8 mouse cellular contexts compared by ENCODE assay signal in genomic region chr11:64956962-64957729, GRCm38 (mm10). TPM values are rescaled to one million over a fixed set of nuclear protein-coding genes. Genes with fewer than 3 reads are reported as not detected.
DNase-seq lines count a peak whose midpoint lies in the region; ATAC-seq and TF ChIP-seq lines count a peak whose summit lies in the region.
"Had no signal": no experiment of that assay in that cellular context is flagged by ENCODE, and none has a peak within 500 bp of the region (broad histone marks: within the 10 kb centered on the region; RNA-seq: fewer than 3 reads in every experiment).

No protein-coding gene starts in this region.

- no peak for TF ChIP-seq EP300 in heart, postnatal 0 days (IDR thresholded peaks at IDR 0.05; ENCODE audit: low read depth)

- peak; percentile 43; the same call in 1 of the 2 replicates for ATAC-seq in lung, embryonic 16.5 days (ENCODE audit: low read depth)
- ATAC-seq in heart, postnatal 0 days (ENCODE audit: insufficient read depth, low read depth): no peak

- no peak for TF ChIP-seq CTCF in heart, postnatal 0 days (IDR thresholded peaks at IDR 0.05; ENCODE audit: low read depth)

- no peaks in the 10 kb centered on the region for H3K9me3 ChIP-seq in lung, embryonic 16.5 days (ENCODE audit: control insufficient read depth, low read length)
- no peaks in the 10 kb centered on the region for H3K9me3 ChIP-seq in heart, postnatal 0 days (replicated peaks; ENCODE audit: control insufficient read depth, low read length)
- no peaks in the 10 kb centered on the region for H3K9me3 ChIP-seq in midbrain, embryonic 10.5 days (replicated peaks)

- H3K4me3 ChIP-seq in lung, embryonic 16.5 days (ENCODE audit: low read length): peak overlapping the region; percentile 27
- H3K4me3 ChIP-seq in heart, postnatal 0 days (ENCODE audit: low read depth, low read length): peak overlapping the region; percentile 33
- H3K4me3 ChIP-seq in midbrain, embryonic 10.5 days: peak overlapping the region; percentile 28

- no peaks in the 10 kb centered on the region for H3K36me3 ChIP-seq in lung, embryonic 16.5 days (ENCODE audit: control insufficient read depth, insufficient read depth, low read length)
- H3K36me3 ChIP-seq in heart, postnatal 0 days (replicated peaks; ENCODE audit: control insufficient read depth, insufficient read depth, low read length): no peaks in the 10 kb centered on the region
- no peaks in the 10 kb centered on the region for H3K36me3 ChIP-seq in midbrain, embryonic 10.5 days

- H3K9ac ChIP-seq in lung, embryonic 16.5 days (ENCODE audit: low read length): peak overlapping the region; percentile 34; the same call in 1 of the 2 replicates
- no peak overlapping the region for H3K9ac ChIP-seq in heart, postnatal 0 days (replicated peaks; ENCODE audit: low read depth, low read length)

- peaks cover 2% of the 10 kb centered on the region for H3K27me3 ChIP-seq in lung, embryonic 16.5 days (ENCODE audit: control insufficient read depth, insufficient read depth, low read depth, low read length)
- H3K27me3 ChIP-seq in heart, postnatal 0 days (ENCODE audit: control insufficient read depth, insufficient read depth, low read length): no peaks in the 10 kb centered on the region
- H3K27me3 ChIP-seq in midbrain, embryonic 10.5 days (ENCODE audit: low read depth, poor library complexity, severe bottlenecking): no peaks in the 10 kb centered on the region

- no peak for DNase-seq in lung, postnatal 4 days
- peak; percentile 45 for DNase-seq in heart, postnatal 0 days (ENCODE audit: low spot score)
- peak; percentile 30 for DNase-seq in midbrain, embryonic 10.5 days (ENCODE audit: low spot score)
- no peak for DNase-seq in right cerebral cortex, postnatal 14 days
- DNase-seq in natural killer cell, adult 2 months (ENCODE audit: low spot score in 2 of 2): no peak
- no peak for DNase-seq in adrenal gland, postnatal 10 days
- DNase-seq: layer of hippocampus, adult 9-11 months had no signal

- peaks cover 9% of the 10 kb centered on the region for H3K4me1 ChIP-seq in lung, embryonic 16.5 days (replicated peaks; ENCODE audit: control insufficient read depth, insufficient read depth, low read length)
- H3K4me1 ChIP-seq in heart, postnatal 0 days (ENCODE audit: control insufficient read depth, insufficient read depth): peaks cover 5% of the 10 kb centered on the region; the same call in 1 of the 2 replicates
- H3K4me1 ChIP-seq in midbrain, embryonic 10.5 days: peaks cover 13% of the 10 kb centered on the region

- H3K4me2 ChIP-seq in lung, embryonic 16.5 days (ENCODE audit: low read depth, low read length): peak overlapping the region; percentile 57
- peak overlapping the region; percentile 60 for H3K4me2 ChIP-seq in heart, postnatal 0 days (ENCODE audit: low read depth, low read length)

- H3K27ac ChIP-seq in lung, embryonic 16.5 days (ENCODE audit: low read length): no peak overlapping the region
- peak overlapping the region; percentile 3; the same call in 1 of the 2 replicates for H3K27ac ChIP-seq in heart, postnatal 0 days (ENCODE audit: low read depth)
- H3K27ac ChIP-seq in midbrain, embryonic 10.5 days (replicated peaks): no peak overlapping the region

- WGBS in lung, embryonic 16.5 days: 5% methylated on average over 16 of the region's 16 CpGs
- WGBS in heart, postnatal 0 days: 10% methylated on average over 16 of the region's 16 CpGs
- 18% methylated on average over 16 of the region's 16 CpGs for WGBS in midbrain, embryonic 10.5 days

RNA-seq across cellular contexts. Expression of gene Elac2, which starts 21.7 kb away (rescaled TPM):
- 21.1 and 21.9 TPM in 2 replicates for polyA plus RNA-seq in lung, embryonic 16.5 days (2015; fragmentation: Nextera tagmentation; extraction: Ambion mirVana)
- 33.6 and 36.0 TPM in 2 replicates for total RNA-seq in heart, postnatal 0 days (2014; rRNA removed; ENCODE audit: low replicate concordance)
- 14.0 and 15.1 TPM in 2 replicates for polyA plus RNA-seq in heart, postnatal 0 days (2015; fragmentation: Nextera tagmentation; extraction: Ambion mirVana)
- polyA plus RNA-seq in midbrain, embryonic 10.5 days (2016; fragmentation: Nextera tagmentation; extraction: Ambion mirVana): 35.6 and 38.7 TPM in 2 replicates
- total RNA-seq in adrenal gland, postnatal 10 days (2021): 10 to 100 TPM; 32.7 to 34.1 TPM

Comparison
In these comparisons a context has a peak if more than half of its experiments do, and no peak if none do; other contexts are left out.
1. DNase-seq: peak in heart, postnatal 0 days (single experiment) and midbrain, embryonic 10.5 days (single experiment); none in lung, postnatal 4 days (0 of 2), right cerebral cortex, postnatal 14 days (single experiment), natural killer cell, adult 2 months (0 of 2) and adrenal gland, postnatal 10 days (single experiment).
2. Peak in every context shown above with its lines, with median percentiles within 50 percentile points of each other: H3K4me3 ChIP-seq.